Mouse (Mus musculus) left cerebral cortex, postnatal 36 days (tissue): ENCODE results near the gene Spindoc. TPM values are rescaled to one million over a fixed set of nuclear protein-coding genes. Genes with fewer than 3 reads are reported as not detected.
A peak's percentile ranks its signal among the peaks of the same experiment; 100 is the strongest.

Source experiments
- DNase-seq, 2 experiments: peaks; one replicate each; pipeline ENCODE4 v3.0.0; 2021 to 2022; ENCODE audit warnings: low spot score in 2 of 2, mixed read lengths in 1 of 2
- intact Hi-C: fragments of 180-260 bp; cut with DNase I; formaldehyde crosslinking; loops from one replicate; pipeline ENCODE4 v1.15.1; 2025
- total RNA-seq, 2 experiments: library from RNA; stranded (reverse); gene quantifications; 2 replicates each; pipeline ENCODE4 v1.2.3; 2021

Gene Spindoc
- total RNA-seq, 2 experiments from 2014 or later: 31.9 to 37.4 TPM

- DNase-seq: peak; percentile 15 to 24
- intact Hi-C loops: loop anchor here (2.0 to 10.0 kb wide), 5 partner anchors 39 to 286 kb away; partner anchors contain the start of genes 2700081O15Rik, Macrod1 and Naa40
Observed at GRCm38 (mm10) chr19:7340780-7341475, 41.9 kb downstream of the Spindoc start.

- peak; percentile 53 to 68 for DNase-seq
- intact Hi-C loops: loop anchor here (2.0 to 10.0 kb wide), 5 partner anchors 38 to 286 kb away; partner anchors contain the start of genes 2700081O15Rik, Macrod1 and Naa40
Observed at GRCm38 (mm10) chr19:7340371-7340779, 42.4 kb downstream of the Spindoc start.

- DNase-seq: no peak
- intact Hi-C loops: loop anchor here (2.0 to 10.0 kb wide), 5 partner anchors 38 to 285 kb away; partner anchors contain the start of genes 2700081O15Rik, Macrod1 and Naa40
Observed at GRCm38 (mm10) chr19:7339867-7340266, 42.9 kb downstream of the Spindoc start.

GRCm38 (mm10) chr19:7339026-7339425 is 43.8 kb downstream of the Spindoc start:
- intact Hi-C loops: no loop called here
- no peak for DNase-seq

GRCm38 (mm10) chr19:7337781-7338342 is 44.9 kb downstream of the Spindoc start:
- no peak for DNase-seq
- intact Hi-C loops: no loop called here

- peak in 1 of 2 experiments; percentile 33 for DNase-seq
- intact Hi-C loops: no loop called here
Observed at GRCm38 (mm10) chr19:7335656-7336055, 47.1 kb downstream of the Spindoc start.

- DNase-seq: no peak
- intact Hi-C loops: no loop called here
Observed at GRCm38 (mm10) chr19:7334049-7334448, 48.7 kb downstream of the Spindoc start.

GRCm38 (mm10) chr19:7321391-7321790 is 61.4 kb downstream of the Spindoc start:
- intact Hi-C loops: no loop called here
- DNase-seq: no peak

- DNase-seq: no peak
- intact Hi-C loops: no loop called here
Observed at GRCm38 (mm10) chr19:7320181-7320580, 62.6 kb downstream of the Spindoc start.

- DNase-seq: no peak
- intact Hi-C loops: no loop called here
Observed at GRCm38 (mm10) chr19:7317716-7318115, 65.1 kb downstream of the Spindoc start.

- no peak for DNase-seq
- intact Hi-C loops: no loop called here
Observed at GRCm38 (mm10) chr19:7316822-7317221, 66.0 kb downstream of the Spindoc start.

- no peak for DNase-seq
- intact Hi-C loops: no loop called here
Observed at GRCm38 (mm10) chr19:7315587-7315984, 67.2 kb downstream of the Spindoc start.

- no peak for DNase-seq
- intact Hi-C loops: no loop called here
Observed at GRCm38 (mm10) chr19:7314976-7315586, 67.7 kb downstream of the Spindoc start.

- intact Hi-C loops: no loop called here
- no peak for DNase-seq
Observed at GRCm38 (mm10) chr19:7313660-7314059, 69.1 kb downstream of the Spindoc start.

GRCm38 (mm10) chr19:7311306-7311705 is 71.5 kb downstream of the Spindoc start:
- intact Hi-C loops: no loop called here
- DNase-seq: no peak

GRCm38 (mm10) chr19:7310704-7311103 is 72.1 kb downstream of the Spindoc start:
- DNase-seq: peak in 1 of 2 experiments; percentile 38
- intact Hi-C loops: no loop called here

GRCm38 (mm10) chr19:7309738-7310330 is 73.0 kb downstream of the Spindoc start:
- DNase-seq: no peak
- intact Hi-C loops: no loop called here

GRCm38 (mm10) chr19:7307995-7308770 is 74.6 kb downstream of the Spindoc start:
- intact Hi-C loops: no loop called here
- peak in 1 of 2 experiments; percentile 32 for DNase-seq

GRCm38 (mm10) chr19:7306968-7307367 is 75.8 kb downstream of the Spindoc start:
- intact Hi-C loops: no loop called here
- no peak for DNase-seq
